Mouse (Mus musculus) CH12.LX (cell line): ENCODE data around the gene Sec63. TPM values are rescaled to one million over a fixed set of nuclear protein-coding genes. Genes with fewer than 3 reads are reported as not detected.

Source experiments
- DNase-seq: peaks from one replicate; pipeline ENCODE4 v3.0.0-alpha.2; 2013; ENCODE audit errors: extremely low read depth
- H3K27ac ChIP-seq: 2 replicates; pipeline ENCODE4 v1.5.1; 2012; ENCODE audit warnings: low read depth, mild to moderate bottlenecking, control low read depth, moderate library complexity; ENCODE audit not compliant: insufficient read depth
- H3K27me3 ChIP-seq: replicated peaks from 2 replicates; pipeline ENCODE3; 2012; ENCODE audit warnings: inconsistent platforms
- H3K36me3 ChIP-seq, 2 experiments: replicated peaks in 1 of 2; 2 replicates each; pipeline versions ENCODE3 to v1.6.1; 2012; ENCODE audit warnings: inconsistent platforms in 1 of 2, low read length in 1 of 2, mild to moderate bottlenecking in 1 of 2, mixed read lengths in 1 of 2, moderate library complexity in 1 of 2; ENCODE audit not compliant: control insufficient read depth in 1 of 2, insufficient read depth in 1 of 2
- H3K4me1 ChIP-seq, 2 experiments: 2 replicates each; pipeline ENCODE4 v1.6.1; 2012; ENCODE audit warnings: inconsistent platforms in 1 of 2, moderate library complexity in 1 of 2; ENCODE audit not compliant: insufficient read depth in 2 of 2, control insufficient read depth in 1 of 2
- H3K4me2 ChIP-seq: 2 replicates; pipeline ENCODE4 v1.6.1; 2012; ENCODE audit warnings: low read depth, mild to moderate bottlenecking, control low read depth; ENCODE audit not compliant: poor library complexity, insufficient read depth, severe bottlenecking
- H3K4me3 ChIP-seq, 3 experiments: fragments of 150-350 bp in 1 of 3; sonication (generic) in 1 of 3; replicated peaks in 1 of 3; 2 replicates each; pipeline versions ENCODE3 to v1.5.1; 2011 to 2012; ENCODE audit warnings: low read depth in 2 of 3, low read length in 2 of 3, mild to moderate bottlenecking in 2 of 3, moderate library complexity in 2 of 3, control low read depth in 1 of 3, improper control_type of control experiment in 1 of 3, inconsistent platforms in 1 of 3, mixed read lengths in 1 of 3; ENCODE audit not compliant: poor library complexity in 1 of 3
- H3K79me2 ChIP-seq: replicated peaks from 2 replicates; pipeline ENCODE4 v1.6.1; 2012; ENCODE audit warnings: mild to moderate bottlenecking, moderate library complexity; ENCODE audit not compliant: control insufficient read depth, poor library complexity, insufficient read depth, severe bottlenecking; ENCODE audit errors: extremely low read depth
- H3K9ac ChIP-seq: 2 replicates; pipeline ENCODE4 v1.6.1; 2012; ENCODE audit warnings: low read depth, mild to moderate bottlenecking, control low read depth, moderate library complexity; ENCODE audit not compliant: insufficient read depth
- H3K9me3 ChIP-seq: replicated peaks from 2 replicates; pipeline ENCODE3; 2012; ENCODE audit warnings: low read length, inconsistent platforms, mixed read lengths
- BHLHE40 ChIP-seq: IDR thresholded peaks from 2 replicates; pipeline ENCODE4 v1.6.1; 2011; ENCODE audit warnings: mild to moderate bottlenecking, low read depth, low read length, improper control_type of control experiment
- CHD1 ChIP-seq: IDR thresholded peaks from 2 replicates; pipeline ENCODE4 v1.6.1; 2012; ENCODE audit warnings: low read depth, low read length, improper control_type of control experiment, inconsistent platforms
- CHD2 ChIP-seq: IDR thresholded peaks from 2 replicates; pipeline ENCODE4 v1.6.1; 2011; ENCODE audit warnings: low read length, improper control_type of control experiment
- CTCF ChIP-seq, 2 experiments: IDR thresholded peaks in 1 of 2; conservative IDR thresholded peaks in 1 of 2; 2 replicates each; pipeline ENCODE4 v1.5.1; 2011 to 2012; ENCODE audit warnings: low read depth in 2 of 2, low read length in 2 of 2, improper control_type of control experiment in 1 of 2, inconsistent platforms in 1 of 2, mild to moderate bottlenecking in 1 of 2, moderate library complexity in 1 of 2
- E2F4 ChIP-seq: IDR thresholded peaks from 2 replicates; pipeline ENCODE4 v1.6.1; 2011; ENCODE audit warnings: low read depth, low read length, improper control_type of control experiment; ENCODE audit not compliant: insufficient replicate concordance
- ELF1 ChIP-seq: IDR thresholded peaks from 2 replicates; pipeline ENCODE4 v1.6.1; 2014; ENCODE audit warnings: low read depth, mild to moderate bottlenecking, inconsistent platforms, low read length, improper control_type of control experiment
- GABPA ChIP-seq: IDR thresholded peaks from 2 replicates; pipeline ENCODE4 v1.6.1; 2012; ENCODE audit warnings: low read depth, low read length, improper control_type of control experiment, inconsistent platforms; ENCODE audit not compliant: insufficient replicate concordance
- HCFC1 ChIP-seq: IDR thresholded peaks from 2 replicates; pipeline ENCODE4 v1.6.1; 2012; ENCODE audit warnings: low read depth, mild to moderate bottlenecking, inconsistent platforms, low read length, improper control_type of control experiment
- IRF4 ChIP-seq: IDR thresholded peaks from 2 replicates; pipeline ENCODE4 v1.6.1; 2014; ENCODE audit warnings: low read depth, mild to moderate bottlenecking, inconsistent platforms, low read length, improper control_type of control experiment
- JUND ChIP-seq: conservative IDR thresholded peaks from 2 replicates; pipeline ENCODE4 v1.6.1; 2011; ENCODE audit warnings: low read depth, low read length, improper control_type of control experiment
- KAT2A ChIP-seq: IDR thresholded peaks from 2 replicates; pipeline ENCODE4 v1.6.1; 2012; ENCODE audit warnings: low read length, improper control_type of control experiment, inconsistent platforms; ENCODE audit not compliant: insufficient replicate concordance
- MAFK ChIP-seq: IDR thresholded peaks from 2 replicates; pipeline ENCODE4 v1.6.1; 2011; ENCODE audit warnings: low read length, improper control_type of control experiment; ENCODE audit not compliant: insufficient replicate concordance
- MAX ChIP-seq: IDR thresholded peaks from 2 replicates; pipeline ENCODE4 v1.6.1; 2011; ENCODE audit warnings: low read length, improper control_type of control experiment
- MEF2A ChIP-seq: IDR thresholded peaks from 2 replicates; pipeline ENCODE4 v1.6.1; 2014; ENCODE audit warnings: low read depth, mild to moderate bottlenecking, inconsistent platforms, low read length, improper control_type of control experiment, borderline replicate concordance
- MXI1 ChIP-seq: IDR thresholded peaks from 2 replicates; pipeline ENCODE4 v1.6.1; 2011; ENCODE audit warnings: mild to moderate bottlenecking, low read depth, low read length, improper control_type of control experiment
- MYC ChIP-seq: IDR thresholded peaks from 2 replicates; pipeline ENCODE4 v1.6.1; 2011; ENCODE audit warnings: low read depth, mild to moderate bottlenecking, improper control_type of control experiment, low read length
- NELFE ChIP-seq: IDR thresholded peaks from 2 replicates; pipeline ENCODE4 v1.6.1; 2011; ENCODE audit warnings: low read depth, low read length, improper control_type of control experiment
- NRF1 ChIP-seq: IDR thresholded peaks from 2 replicates; pipeline ENCODE4 v1.6.1; 2014; ENCODE audit warnings: low read depth, mild to moderate bottlenecking, inconsistent platforms, low read length, improper control_type of control experiment, moderate library complexity
- PAX5 ChIP-seq: IDR thresholded peaks from 2 replicates; pipeline ENCODE4 v1.6.1; 2012; ENCODE audit warnings: low read length, inconsistent platforms, mixed read lengths
- POLR2A ChIP-seq: IDR thresholded peaks from 2 replicates; pipeline ENCODE4 v1.6.1; 2011; ENCODE audit warnings: low read depth, mild to moderate bottlenecking, improper control_type of control experiment, low read length
- RAD21 ChIP-seq: IDR thresholded peaks from 2 replicates; pipeline ENCODE4 v1.6.1; 2011; ENCODE audit warnings: low read depth, mild to moderate bottlenecking, low read length, improper control_type of control experiment, moderate library complexity
- RCOR1 ChIP-seq: conservative IDR thresholded peaks from 2 replicates; pipeline ENCODE4 v1.6.1; 2012; ENCODE audit warnings: low read depth, mild to moderate bottlenecking, inconsistent platforms, low read length, improper control_type of control experiment
- SIN3A ChIP-seq: IDR thresholded peaks from 2 replicates; pipeline ENCODE4 v1.6.1; 2012; ENCODE audit warnings: low read length, improper control_type of control experiment, inconsistent platforms
- SMC3 ChIP-seq: IDR thresholded peaks from 2 replicates; pipeline ENCODE4 v1.6.1; 2011; ENCODE audit warnings: low read depth, low read length, improper control_type of control experiment
- TCF12 ChIP-seq: IDR thresholded peaks from 2 replicates; pipeline ENCODE4 v1.6.1; 2014; ENCODE audit warnings: low read depth, mild to moderate bottlenecking, inconsistent platforms, low read length, improper control_type of control experiment
- USF1 ChIP-seq: IDR thresholded peaks from 2 replicates; pipeline ENCODE4 v1.6.1; 2014; ENCODE audit warnings: low read depth, mild to moderate bottlenecking, inconsistent platforms, low read length, improper control_type of control experiment
- ZKSCAN1 ChIP-seq: IDR thresholded peaks from 2 replicates; pipeline ENCODE4 v1.6.1; 2012; ENCODE audit warnings: low read depth, inconsistent platforms, low read length, improper control_type of control experiment, borderline replicate concordance
- ZMIZ1 ChIP-seq: IDR thresholded peaks from 2 replicates; pipeline ENCODE4 v1.6.1; 2012; ENCODE audit warnings: low read depth, mild to moderate bottlenecking, inconsistent platforms, low read length, improper control_type of control experiment
- ZNF384 ChIP-seq: IDR thresholded peaks from 2 replicates; pipeline ENCODE4 v1.6.1; 2012; ENCODE audit warnings: low read depth, low read length, improper control_type of control experiment, inconsistent platforms
- dilution Hi-C: fragments of 300-500 bp; cut with MboI; formaldehyde crosslinking; loops from 2 replicates; pipeline ENCODE4 v1.14.3; 2020; ENCODE audit warnings: low sequenced_read_pairs; ENCODE audit not compliant: extremely low pct_unique_long_range_greater_than_20kb, extremely low pct_ligation_motif_present
- in situ Hi-C: fragments of 300-500 bp; cut with MboI; formaldehyde crosslinking; loops from 3 replicates; pipeline ENCODE4 v1.14.3; 2019; ENCODE audit warnings: low sequenced_read_pairs, low pct_ligation_motif_present, low pct_unique_long_range_greater_than_20kb, mixed read lengths
- polyA plus RNA-seq: library from polyadenylated mRNA; unstranded; fragments of >175 nt; gene quantifications from 2 replicates; pipeline ENCODE4 v1.2.1, GENCODE M21; 2012; ENCODE audit warnings: low read depth; ENCODE audit not compliant: insufficient read length
- total RNA-seq, 2 experiments: library from RNA; depleted of rRNA; stranded (reverse); fragments of 300-350 nt in 1 of 2; fragments of >200 nt in 1 of 2; gene quantifications; 2 replicates each; pipeline ENCODE4 v1.2.3; 2012 to 2014

Gene Sec63
- total and polyA plus RNA-seq, 3 experiments, result 20.5 to 74.9 (median 26.2) TPM

DNA sequence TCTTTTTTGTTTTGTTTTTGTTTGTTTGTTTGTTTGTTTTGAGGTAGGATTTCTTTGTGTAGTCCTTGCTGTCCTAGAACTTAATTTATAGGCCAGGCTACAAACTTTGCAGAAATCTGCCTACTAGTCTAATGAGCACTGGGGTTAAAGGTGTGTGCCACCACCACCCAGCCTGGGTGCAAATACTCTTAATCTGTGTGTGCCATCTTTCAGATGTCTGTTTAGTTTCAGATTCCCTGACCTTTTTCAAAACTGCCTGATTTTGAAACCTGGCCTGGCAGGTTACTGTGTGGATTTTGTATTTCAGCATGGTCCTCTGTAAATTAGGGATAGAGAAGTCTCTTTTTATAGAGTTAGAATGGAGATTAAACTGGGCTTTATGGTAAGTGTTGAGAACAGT, 4.0 kb downstream of the Sec63 start:
- H3K9ac ChIP-seq, result no peak overlapping the region
- H3K27ac ChIP-seq, result no peak overlapping the region
- dilution Hi-C loops, result no loop called here
- peaks cover 73% of the 10 kb centered on the region for H3K79me2 ChIP-seq
- H3K36me3 ChIP-seq, result peaks cover 0 to 20% of the 10 kb centered on the region in 2 experiments
- H3K4me3 ChIP-seq, result no peak overlapping the region
- no peak overlapping the region for H3K4me2 ChIP-seq
- no peak for DNase-seq
- no peaks in the 10 kb centered on the region for H3K27me3 ChIP-seq
- no peaks in the 10 kb centered on the region for H3K9me3 ChIP-seq
- in situ Hi-C loops, result no loop called here
- H3K4me1 ChIP-seq, result peaks cover 3 to 32% of the 10 kb centered on the region in 2 experiments; a peak in 2 of 4 replicates
- TF ChIP-seq CHD1 (no peak), MXI1 (no peak), BHLHE40 (no peak), SIN3A (no peak), SMC3 (no peak), ZMIZ1 (no peak), CHD2 (no peak), TCF12 (no peak), POLR2A (no peak), JUND (no peak), HCFC1 (no peak), PAX5 (no peak), ZNF384 (no peak), IRF4 (no peak), KAT2A (no peak), ELF1 (no peak), ZKSCAN1 (no peak)

GRCm38 (mm10) chr10:42775450-42775849, 14.2 kb downstream of the Sec63 start:
- DNase-seq, result no peak
- dilution Hi-C loops, result no loop called here
- no peak for TF ChIP-seq CHD1
- TF ChIP-seq ZMIZ1, result no peak
- TF ChIP-seq IRF4, result no peak
- TF ChIP-seq MYC, result no peak
- TF ChIP-seq ZNF384, result no peak
- no peak for TF ChIP-seq RAD21
- TF ChIP-seq MXI1, result no peak
- TF ChIP-seq USF1, result no peak
- no peak for TF ChIP-seq MEF2A
- TF ChIP-seq SMC3, result no peak
- no peak for TF ChIP-seq MAX
- no peak for TF ChIP-seq E2F4
- no peak for TF ChIP-seq MAFK
- TF ChIP-seq RCOR1, result no peak
- TF ChIP-seq GABPA, result no peak
- no peak for TF ChIP-seq CTCF (conservative IDR thresholded peaks at IDR 0.05 in 1 of 2, IDR thresholded peaks at IDR 0.05 in 1 of 2; ENCODE audit: low read depth in 2 of 2, low read length in 2 of 2)
- no peak for TF ChIP-seq JUND
- no peak for TF ChIP-seq NELFE
- no peak for TF ChIP-seq CHD2
- no peak for TF ChIP-seq NRF1
- Histone ChIP-seq H3K9me3 (no peaks in the 10 kb centered on the region), H3K27me3 (no peaks in the 10 kb centered on the region), H3K4me3 (no peak overlapping the region), H3K4me2 (no peak overlapping the region), H3K27ac (no peak overlapping the region), H3K36me3 (peaks cover 0 to 2% of the 10 kb centered on the region in 2 experiments), H3K4me1 (peaks cover 0 to 1% of the 10 kb centered on the region in 2 experiments; a peak in 1 of 4 replicates), H3K79me2 (peaks cover 44% of the 10 kb centered on the region), H3K9ac (no peak overlapping the region)
- in situ Hi-C loops, result no loop called here
